Mouse (Mus musculus) heart, adult 2 months (tissue): Measurements from ENCODE around the gene Wdsub1.

ENCODE experiments used
- CTCF ChIP-seq: fragments of 200-600 bp; IDR thresholded peaks from 2 replicates; pipeline ENCODE4 v1.8.1; 2022; ENCODE audit warnings: antibody characterized with exemption, mild to moderate bottlenecking, moderate library complexity
- EP300 ChIP-seq: fragments of 200-500 bp; IDR thresholded peaks from 2 replicates; pipeline ENCODE4 v1.6.1; 2011; ENCODE audit warnings: low read depth, low read length, control low read depth; ENCODE audit not compliant: insufficient read depth

DNA sequence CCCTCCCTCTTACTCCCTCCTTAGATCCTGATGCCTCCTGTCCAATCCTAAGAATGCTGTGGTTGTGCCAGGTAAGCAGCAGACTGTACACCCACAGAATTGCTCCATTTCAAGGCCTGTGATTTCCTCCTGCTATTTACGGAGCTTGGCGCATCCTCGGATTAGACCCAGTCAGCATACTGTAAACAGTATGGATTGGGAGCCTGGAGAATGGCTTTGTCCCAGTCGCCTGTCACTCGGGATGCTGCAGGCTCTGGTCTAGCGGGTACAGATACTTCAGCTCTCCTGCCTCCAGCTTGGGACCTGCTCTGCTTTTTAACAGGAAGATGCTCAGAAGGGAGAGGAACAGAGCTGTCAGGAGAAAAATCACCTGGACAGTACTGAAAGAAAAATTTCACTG, 63.0 kb downstream of the Wdsub1 start:
- TF ChIP-seq CTCF (no peak), EP300 (no peak)
